Mouse (Mus musculus): ENCODE data around the gene Hoxa11.

The Hoxa11 gene

DNA sequence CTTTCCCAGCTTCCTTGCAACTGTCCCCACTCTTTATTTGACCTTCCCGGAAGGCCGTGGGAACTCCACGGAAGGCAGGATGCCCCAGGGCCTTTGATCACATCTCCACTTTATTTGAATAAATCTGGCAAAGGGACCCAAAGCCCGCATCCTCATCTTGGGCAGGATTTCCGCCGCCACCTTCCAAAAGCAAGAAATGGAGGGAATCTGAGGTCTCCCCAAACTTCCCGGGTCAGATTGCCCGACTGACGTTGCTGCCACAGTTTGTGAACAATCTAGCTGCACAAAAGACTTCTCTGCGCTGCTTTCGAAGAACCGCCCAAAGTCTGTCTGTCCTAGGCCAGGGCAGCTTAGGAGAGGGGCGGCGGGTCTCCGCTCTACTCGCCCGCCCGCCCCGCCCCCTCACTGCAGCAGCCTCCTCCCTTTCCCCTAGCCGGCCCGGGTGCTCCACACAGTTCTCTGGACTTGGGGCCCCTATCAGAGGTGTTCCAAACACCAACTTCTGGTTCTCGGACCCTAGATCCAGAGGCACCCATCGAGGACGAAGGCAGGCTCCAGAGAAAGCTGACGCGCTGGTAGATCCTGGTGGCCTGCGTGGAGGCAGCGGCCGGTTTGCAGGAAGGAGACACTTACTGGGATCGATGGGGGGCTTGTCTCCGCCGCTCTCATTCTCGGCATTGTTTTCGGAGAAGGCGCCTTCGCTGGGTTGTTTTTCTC, 20.6 kb downstream of the Hoxa11 start:
- no peak for TF ChIP-seq GATA4 (IDR thresholded peaks at IDR 0.05; ENCODE audit: insufficient replicate concordance, low read length)

DNA sequence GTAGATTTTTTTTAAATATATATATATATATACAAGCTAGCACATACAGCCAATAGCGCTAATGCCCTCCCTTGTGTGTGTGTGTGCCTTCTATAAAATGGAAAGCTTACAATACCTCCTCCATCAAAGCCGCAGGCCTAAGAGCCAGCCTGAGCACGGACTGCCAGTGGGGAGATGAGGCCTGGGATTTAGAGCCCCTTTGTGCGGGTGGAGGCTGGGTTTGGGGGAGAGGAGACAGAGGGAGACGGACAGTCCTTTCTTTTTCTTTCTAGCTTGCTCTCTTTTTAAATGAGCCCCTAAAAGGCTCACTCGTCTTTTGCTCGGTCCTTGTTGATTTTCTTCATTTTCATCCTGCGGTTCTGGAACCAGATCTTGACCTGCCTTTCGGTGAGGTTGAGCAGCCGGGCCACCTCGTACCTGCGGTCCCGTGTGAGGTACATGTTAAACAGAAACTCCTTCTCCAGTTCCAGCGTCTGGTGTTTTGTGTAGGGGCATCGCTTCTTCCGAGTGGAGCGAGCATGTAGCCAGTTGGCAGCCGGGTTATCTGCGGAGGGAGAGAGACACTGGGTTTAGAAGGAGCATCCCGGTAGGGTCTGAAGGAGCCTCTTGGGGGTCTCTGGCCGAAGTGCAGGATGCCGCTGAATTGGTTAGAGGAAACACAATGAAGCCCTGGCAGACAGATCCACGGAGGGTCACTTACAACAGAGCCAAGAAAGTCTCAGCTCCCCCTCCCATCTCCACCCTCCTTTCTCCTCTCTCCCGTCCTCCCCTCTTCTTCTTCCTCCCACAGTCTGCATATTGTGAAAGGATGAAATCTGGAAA, 21.5 kb downstream of the Hoxa11 start:
- no peak for TF ChIP-seq GATA4 (IDR thresholded peaks at IDR 0.05; ENCODE audit: insufficient replicate concordance, low read length)

DNA sequence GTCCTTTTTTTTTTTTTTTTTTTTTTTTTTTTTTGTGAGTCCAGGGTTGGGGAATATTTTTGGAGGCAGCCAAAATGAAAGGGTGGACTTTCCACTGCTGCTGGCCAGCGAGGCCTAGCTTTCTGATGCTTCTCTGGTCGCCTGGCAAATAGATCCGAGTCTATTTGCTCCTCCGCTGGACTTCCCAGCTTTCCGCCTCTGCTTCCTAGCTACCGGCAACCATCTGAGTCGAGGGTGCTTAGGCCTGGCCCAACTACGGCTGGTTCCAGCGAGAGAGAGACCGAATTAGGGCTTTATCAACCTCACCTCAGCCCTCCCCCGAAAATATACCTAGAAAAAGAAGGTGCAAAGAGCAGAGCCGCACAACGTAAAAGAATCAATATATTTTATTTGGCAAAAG, 22.9 kb downstream of the Hoxa11 start:
- TF ChIP-seq GATA4 (IDR thresholded peaks at IDR 0.05; ENCODE audit: insufficient replicate concordance, low read length): no peak

DNA sequence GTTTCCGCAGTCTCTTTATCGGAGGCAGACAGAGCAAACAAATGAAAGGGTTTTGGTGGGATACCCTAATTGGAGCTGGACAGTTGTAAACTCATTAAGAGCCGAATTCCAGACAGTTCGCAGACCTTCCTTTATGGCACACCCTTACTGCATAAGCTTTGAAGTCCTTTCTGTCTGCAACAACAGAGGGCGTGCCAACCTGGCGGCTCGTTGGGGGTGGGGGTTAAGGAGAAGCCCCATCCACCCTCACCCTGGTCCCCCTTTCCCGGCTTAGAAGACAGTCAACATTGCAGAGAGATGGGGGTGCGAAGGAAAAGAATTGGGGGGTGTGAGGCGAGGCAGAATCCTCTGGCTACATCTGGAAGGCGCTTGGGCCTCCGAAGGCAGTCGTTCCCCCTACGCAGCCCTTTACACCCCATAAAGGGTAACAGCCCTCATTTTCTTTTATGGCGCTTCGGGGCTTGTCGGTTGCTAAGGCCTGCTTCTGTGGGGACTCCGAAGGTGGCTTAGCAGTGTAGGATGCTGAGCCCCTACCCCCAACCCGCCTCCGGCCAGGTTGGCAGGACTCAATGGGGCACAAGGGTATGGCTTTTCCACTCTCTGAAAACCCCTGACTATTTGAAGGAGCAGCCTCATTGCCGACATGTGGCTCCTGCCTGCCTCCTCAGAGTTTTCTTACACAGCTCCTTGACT, 23.5 kb downstream of the Hoxa11 start:
- TF ChIP-seq GATA4 (IDR thresholded peaks at IDR 0.05; ENCODE audit: insufficient replicate concordance, low read length): no peak

DNA sequence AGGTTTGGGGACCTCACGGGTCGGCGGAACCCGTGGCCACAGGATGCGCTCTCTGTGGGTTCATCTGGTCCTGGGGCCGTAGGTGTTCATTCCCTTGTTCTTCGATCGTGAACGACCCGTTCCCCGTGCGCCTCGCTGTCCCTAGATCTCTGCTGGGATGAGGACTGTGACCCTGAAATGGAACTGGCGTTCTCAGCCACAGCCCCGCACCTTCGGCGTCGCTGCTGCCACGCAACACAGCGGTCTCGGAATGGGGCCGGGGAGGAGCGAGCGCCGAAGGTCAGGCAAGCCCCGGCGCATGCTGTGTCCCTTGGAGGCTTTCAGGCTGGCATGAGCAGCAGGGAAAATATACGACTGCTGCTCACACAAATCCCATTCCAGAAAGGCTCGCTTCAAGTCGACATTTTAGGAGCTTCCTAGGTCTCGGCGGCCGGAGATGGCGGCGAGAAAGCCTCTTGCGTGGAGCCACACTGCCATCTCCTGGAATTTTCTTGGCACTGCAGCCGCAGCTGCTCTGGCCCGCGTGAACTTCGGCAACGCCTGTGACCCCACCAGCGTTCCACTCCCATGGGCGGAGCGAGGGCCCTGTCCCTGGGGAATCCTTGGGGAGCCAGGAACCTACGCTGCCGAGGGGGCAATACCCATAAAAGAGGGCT, 24.1 kb downstream of the Hoxa11 start, which contains the start of gene Hoxa7:
TSS of gene Hoxa7 (minus strand) at position 518 of the 656 bp plus-strand sequence.
- no peak for TF ChIP-seq GATA4 (IDR thresholded peaks at IDR 0.05; ENCODE audit: insufficient replicate concordance, low read length)

- no peak for TF ChIP-seq GATA4 (IDR thresholded peaks at IDR 0.05; ENCODE audit: insufficient replicate concordance, low read length)
These were observed 24.7 kb downstream of the Hoxa11 start for GRCm38 (mm10) chr6:52220865-52221310.

DNA sequence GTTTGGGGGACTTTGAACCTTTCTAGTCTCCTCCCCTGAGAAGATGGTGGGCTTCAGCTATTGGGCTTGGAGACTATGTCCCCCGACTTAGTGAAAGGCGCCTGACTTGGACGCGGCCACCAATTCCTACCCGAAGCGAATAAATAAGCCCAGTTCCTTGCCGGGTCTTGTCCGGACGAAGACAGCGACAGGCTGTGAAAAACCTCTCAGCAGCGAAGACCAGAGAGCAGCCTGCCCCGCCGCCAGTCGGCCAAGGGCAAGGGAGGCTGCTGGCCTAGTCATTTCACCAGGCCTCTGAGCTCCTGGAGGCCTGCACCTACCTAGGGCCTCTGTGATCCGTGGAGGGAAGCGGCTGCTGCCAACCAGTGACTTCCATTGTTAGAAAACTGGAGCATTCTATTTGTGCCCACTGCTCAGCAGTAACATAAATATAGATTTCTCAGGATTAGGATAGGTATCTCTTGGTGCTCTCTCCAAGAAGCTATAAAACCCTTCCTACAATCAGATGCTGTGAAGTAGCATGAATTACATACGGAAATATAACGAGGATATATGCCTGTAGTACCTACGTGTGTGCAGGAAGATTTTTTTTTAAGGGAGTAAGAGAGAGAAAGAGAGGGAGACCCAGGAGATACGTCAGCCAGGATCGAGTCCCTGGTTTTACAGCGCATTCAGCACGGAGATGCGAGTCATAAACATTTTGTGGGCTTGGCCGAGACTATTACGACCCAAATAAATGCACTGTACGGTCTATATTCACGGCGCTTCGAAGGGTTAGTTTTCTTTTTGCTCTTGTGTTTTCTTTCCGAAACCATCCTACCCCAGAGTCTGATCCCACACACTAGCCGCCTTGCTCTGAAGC, 25.4 kb downstream of the Hoxa11 start:
- TF ChIP-seq GATA4 (IDR thresholded peaks at IDR 0.05; ENCODE audit: insufficient replicate concordance, low read length): no peak

- no peak for TF ChIP-seq GATA4 (IDR thresholded peaks at IDR 0.05; ENCODE audit: insufficient replicate concordance, low read length)
These were observed 26.2 kb downstream of the Hoxa11 start for GRCm38 (mm10) chr6:52219234-52219942.

GRCm38 (mm10) chr6:52218643-52219215, 26.9 kb downstream of the Hoxa11 start:
- no peak for TF ChIP-seq GATA4 (IDR thresholded peaks at IDR 0.05; ENCODE audit: insufficient replicate concordance, low read length)

DNA sequence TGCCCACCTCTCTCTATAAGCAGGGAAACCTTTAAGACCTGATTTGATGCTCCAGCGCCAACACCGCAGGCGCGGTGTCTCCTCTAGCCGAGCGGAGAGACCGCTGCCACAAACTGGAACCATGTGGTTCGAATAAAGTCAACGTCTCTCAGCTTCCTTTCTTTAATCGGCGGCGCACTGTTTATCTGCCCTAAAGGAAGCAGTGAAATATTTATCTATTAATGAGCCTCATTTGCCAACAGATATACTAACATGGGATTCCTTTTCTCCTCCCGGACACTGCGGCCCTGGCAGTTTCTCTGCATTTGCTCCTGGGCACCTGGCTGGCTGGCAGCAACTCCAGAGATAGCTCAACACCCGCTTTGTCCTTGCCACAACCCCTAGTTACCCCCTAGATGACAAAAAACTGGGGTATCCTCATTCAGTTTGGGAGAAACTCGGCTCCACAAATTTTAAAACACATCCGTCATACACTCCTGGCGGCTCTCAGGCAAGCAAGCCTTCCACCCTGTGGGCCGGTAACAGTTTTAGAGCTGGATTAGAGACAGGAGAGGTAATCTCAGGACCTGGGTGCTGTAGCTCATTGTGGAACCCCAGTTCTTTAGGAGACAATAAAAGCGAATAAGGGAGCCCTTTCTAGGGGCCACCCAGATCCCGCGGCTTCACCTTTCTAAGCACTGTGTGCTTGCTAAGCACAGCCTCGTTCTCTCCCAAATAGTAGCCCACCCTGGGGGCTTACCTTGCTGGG, 27.5 kb downstream of the Hoxa11 start:
- TF ChIP-seq GATA4 (IDR thresholded peaks at IDR 0.05; ENCODE audit: insufficient replicate concordance, low read length): no peak; the same call in 1 of the 2 replicates

- no peak for TF ChIP-seq GATA4 (IDR thresholded peaks at IDR 0.05; ENCODE audit: insufficient replicate concordance, low read length)
These were observed 28.2 kb downstream of the Hoxa11 start for GRCm38 (mm10) chr6:52217459-52217768.

DNA sequence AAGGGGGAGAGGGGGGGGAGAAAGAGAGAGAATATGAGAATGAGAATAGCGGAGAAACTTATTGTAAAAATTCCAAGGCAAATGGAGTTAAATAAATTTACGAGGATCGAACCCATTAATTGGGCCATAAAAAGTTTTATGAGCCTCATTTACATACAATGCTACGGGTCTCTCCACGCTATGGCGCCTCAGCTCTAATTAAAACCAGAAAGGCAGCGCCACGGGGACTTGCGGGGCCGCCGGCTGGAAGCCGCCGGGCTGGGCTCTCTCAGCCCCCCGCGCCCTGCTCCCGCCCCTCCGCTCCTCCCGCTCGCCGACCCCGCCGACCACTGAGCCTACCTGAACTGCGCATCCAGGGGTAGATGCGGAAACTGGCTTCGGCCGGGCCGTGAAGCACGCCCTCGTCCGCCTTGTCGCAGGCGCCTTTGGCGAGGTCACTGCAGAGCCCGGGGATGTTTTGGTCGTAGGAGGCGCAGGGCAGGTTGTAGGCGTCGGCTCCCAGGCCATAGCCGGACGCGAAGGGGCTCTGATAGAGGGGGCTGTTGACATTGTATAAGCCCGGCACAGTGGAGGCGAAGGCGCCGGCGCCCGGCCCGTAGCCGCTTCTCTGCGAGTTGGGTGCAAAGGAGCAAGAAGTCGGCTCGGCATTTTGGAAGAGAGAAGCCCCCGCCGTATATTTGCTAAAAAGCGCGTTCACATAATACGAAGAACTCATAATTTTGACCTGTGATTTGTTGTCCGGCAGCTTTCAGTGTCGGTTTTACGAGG, 28.7 kb downstream of the Hoxa11 start:
- no peak for TF ChIP-seq GATA4 (IDR thresholded peaks at IDR 0.05; ENCODE audit: insufficient replicate concordance, low read length)
